Mouse (Mus musculus) ES-E14 (cell line): ENCODE measurements at regions not wholly inside any gene's neighbourhood (a gene's known extent, or its start where the extent isn't known, plus 50 kb on each side); places are given as distances from the start of the nearest gene placed in this dataset.

ENCODE experiments used
- HCFC1 ChIP-seq: IDR thresholded peaks from 2 replicates; pipeline ENCODE4 v1.6.1; 2012; ENCODE audit warnings: low read length, inconsistent platforms, borderline replicate concordance; ENCODE audit not compliant: insufficient read depth
- MAFK ChIP-seq: IDR thresholded peaks from 2 replicates; pipeline ENCODE4 v1.6.1; 2014; ENCODE audit warnings: mild to moderate bottlenecking, low read depth, low read length, inconsistent platforms; ENCODE audit not compliant: insufficient read depth
- ZC3H11A ChIP-seq: IDR thresholded peaks from 2 replicates; pipeline ENCODE4 v1.6.1; 2012; ENCODE audit warnings: low read depth, mild to moderate bottlenecking, inconsistent platforms, low read length, borderline replicate concordance

DNA sequence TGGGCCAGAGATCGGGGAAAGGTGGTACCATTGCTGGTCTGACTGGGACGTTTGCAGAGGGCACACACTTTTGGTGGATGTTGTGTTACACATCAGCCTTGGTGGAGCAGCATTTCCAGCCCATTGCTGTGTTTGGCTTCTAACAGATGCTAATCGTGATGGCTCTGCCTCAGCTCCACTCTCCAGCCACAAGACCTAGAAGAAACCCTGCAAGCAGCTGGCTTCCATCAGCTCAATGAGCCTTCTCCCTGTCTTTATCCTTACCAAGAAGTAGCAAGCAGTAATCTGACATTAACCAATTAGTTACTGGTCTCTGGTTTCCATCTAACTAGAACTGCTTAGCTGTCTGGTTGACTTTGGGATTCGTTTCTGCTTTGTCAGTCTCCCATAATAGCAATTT is 188.8 kb downstream of the Ly86 start:
- no peak for TF ChIP-seq MAFK
- TF ChIP-seq HCFC1: no peak
- TF ChIP-seq ZC3H11A: no peak
